Mouse (Mus musculus) colon, adult 2 months (tissue): Measurements from ENCODE around the gene Sucnr1. TPM values are rescaled to one million over a fixed set of nuclear protein-coding genes. Genes with fewer than 3 reads are reported as not detected.

Experiments
- polyA plus RNA-seq: library from polyadenylated mRNA; depleted of rRNA; stranded (reverse); fragments of >200 nt; gene quantifications from 2 replicates; pipeline ENCODE4 v1.2.3, GENCODE M21; 2012; rRNA removed

Sucnr1 gene
- polyA plus RNA-seq, result 0.22 and 0.27 TPM in 2 replicates

GRCm38 (mm10) chr3:60081648-60082047 lies at the start of gene Sucnr1:
Sucnr1 (plus strand) TSS chr3:60081869.

Other genes with a start within 250 kb of the Sucnr1 start
- not detected in 2 replicates for gene Gm8298, start 220.8 kb upstream of the Sucnr1 start, polyA plus RNA-seq
- not detected in 2 replicates for gene C130079G13Rik, start 156.7 kb upstream of the Sucnr1 start, polyA plus RNA-seq
- gene Aadacl2, start 75.1 kb upstream of the Sucnr1 start, polyA plus RNA-seq, result not detected in 2 replicates
- gene Aadac, start 56.2 kb upstream of the Sucnr1 start, polyA plus RNA-seq, result 8.2 and 9.4 TPM in 2 replicates